ENCODE assay signal across 7 mouse cellular contexts in the genomic region with DNA sequence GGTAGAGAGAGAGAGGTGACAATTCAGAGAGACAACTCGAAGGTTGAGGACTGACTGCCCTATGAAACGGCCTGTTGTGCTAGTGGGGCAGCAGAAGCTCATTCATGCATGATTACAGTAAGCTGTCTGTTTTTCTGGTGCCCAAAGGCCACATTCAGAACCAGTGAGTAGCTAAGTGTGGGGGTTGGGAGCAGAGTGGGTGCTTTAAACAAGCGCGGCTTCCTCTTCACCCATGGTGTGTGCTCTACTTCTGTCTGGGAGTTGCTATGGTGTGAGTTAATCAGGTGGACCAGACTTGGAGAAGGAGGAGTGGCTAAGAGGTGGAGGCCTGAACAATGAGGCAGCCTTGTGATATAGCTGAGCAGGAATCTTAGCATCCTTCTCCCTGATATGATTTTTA. TPM values are rescaled to one million over a fixed set of nuclear protein-coding genes. Genes with fewer than 3 reads are reported as not detected.
DNase-seq lines count a peak whose midpoint lies in the region; ATAC-seq and TF ChIP-seq lines count a peak whose summit lies in the region.

No protein-coding gene starts in this region.

- no peak for DNase-seq in spleen, adult 2 months (ENCODE audit: low read depth in 1 of 2, low spot score in 2 of 2)
- DNase-seq in spleen, postnatal 14 days (ENCODE audit: low spot score in 2 of 2), result no peak
- DNase-seq in forebrain, embryonic 10.5 days (ENCODE audit: extremely low spot score, low spot score), result no peak
- peak; percentile 47 to 54 for DNase-seq in layer of hippocampus, postnatal 10 days (ENCODE audit: low spot score in 2 of 2)
- peak; percentile 13 for DNase-seq in midbrain, embryonic 10.5 days (ENCODE audit: low spot score)
- no peak for DNase-seq in stomach, postnatal 0 days (ENCODE audit: low spot score)
- no peak for DNase-seq in MN1 (ENCODE audit: low spot score)

- H3K9me3 ChIP-seq in forebrain, embryonic 10.5 days, result no peaks in the 10 kb centered on the region
- H3K9me3 ChIP-seq in midbrain, embryonic 10.5 days (replicated peaks), result no peaks in the 10 kb centered on the region
- no peaks in the 10 kb centered on the region for H3K9me3 ChIP-seq in stomach, postnatal 0 days (ENCODE audit: control insufficient read depth, low read length)

- no peak for ATAC-seq in stomach, postnatal 0 days (ENCODE audit: low FRiP score, low TSS enrichment)

- H3K27me3 ChIP-seq in spleen, adult 2 months (ENCODE audit: control insufficient read depth, insufficient read depth, low read length), result no peaks in the 10 kb centered on the region
- peaks cover 48% of the 10 kb centered on the region for H3K27me3 ChIP-seq in forebrain, embryonic 10.5 days (ENCODE audit: poor library complexity, severe bottlenecking)
- H3K27me3 ChIP-seq in midbrain, embryonic 10.5 days (ENCODE audit: low read depth, poor library complexity, severe bottlenecking), result peaks cover 39% of the 10 kb centered on the region
- no peaks in the 10 kb centered on the region for H3K27me3 ChIP-seq in stomach, postnatal 0 days (ENCODE audit: control insufficient read depth, insufficient read depth, low read length)

- H3K4me1 ChIP-seq in spleen, adult 2 months (ENCODE audit: control insufficient read depth, insufficient read depth, insufficient read length), result peaks cover 4% of the 10 kb centered on the region; the same call in 1 of the 2 replicates
- H3K4me1 ChIP-seq in forebrain, embryonic 10.5 days, result peaks cover 69% of the 10 kb centered on the region
- peaks cover 60% of the 10 kb centered on the region for H3K4me1 ChIP-seq in midbrain, embryonic 10.5 days
- no peaks in the 10 kb centered on the region for H3K4me1 ChIP-seq in stomach, postnatal 0 days (replicated peaks; ENCODE audit: control insufficient read depth, insufficient read depth)

- H3K9ac ChIP-seq in stomach, postnatal 0 days (ENCODE audit: low read length), result peak overlapping the region; percentile 54; the same call in 1 of the 2 replicates

- H3K36me3 ChIP-seq in spleen, adult 2 months (ENCODE audit: control insufficient read depth, insufficient read depth, low read length), result no peaks in the 10 kb centered on the region
- H3K36me3 ChIP-seq in forebrain, embryonic 10.5 days (replicated peaks), result no peaks in the 10 kb centered on the region
- H3K36me3 ChIP-seq in midbrain, embryonic 10.5 days, result no peaks in the 10 kb centered on the region
- no peaks in the 10 kb centered on the region for H3K36me3 ChIP-seq in stomach, postnatal 0 days (ENCODE audit: control insufficient read depth, insufficient read depth, low read length)

- no peak overlapping the region for H3K27ac ChIP-seq in spleen, adult 2 months (ENCODE audit: insufficient read depth, low read length)
- peak overlapping the region; percentile 71 for H3K27ac ChIP-seq in forebrain, embryonic 10.5 days
- peak overlapping the region; percentile 84 for H3K27ac ChIP-seq in midbrain, embryonic 10.5 days (replicated peaks)
- no peak overlapping the region for H3K27ac ChIP-seq in stomach, postnatal 0 days (replicated peaks)

- no peak for TF ChIP-seq POLR2A in spleen, adult 2 months (IDR thresholded peaks at IDR 0.05; ENCODE audit: low read depth, low read length)

- no peak for TF ChIP-seq EP300 in stomach, postnatal 0 days (optimal IDR thresholded peaks at IDR 0.05)

- 24% methylated on average over 4 of the region's 4 CpGs for WGBS in spleen, adult 2 months
- 43% methylated on average over 4 of the region's 4 CpGs for WGBS in forebrain, embryonic 10.5 days
- 44% methylated on average over 4 of the region's 4 CpGs for WGBS in midbrain, embryonic 10.5 days
- WGBS in stomach, postnatal 0 days, result 55% methylated on average over 4 of the region's 4 CpGs

- TF ChIP-seq CTCF in spleen, adult 2 months (IDR thresholded peaks at IDR 0.05; ENCODE audit: extremely low read depth, insufficient read depth, insufficient read length, insufficient replicate concordance), result no peak
- TF ChIP-seq CTCF in stomach, postnatal 0 days (IDR thresholded peaks at IDR 0.05; ENCODE audit: low read depth), result no peak

- H3K4me3 ChIP-seq in spleen, adult 2 months (ENCODE audit: extremely low read depth, insufficient read depth, insufficient read length), result peak overlapping the region; percentile 85
- H3K4me3 ChIP-seq in forebrain, embryonic 10.5 days, result peak overlapping the region; percentile 70
- H3K4me3 ChIP-seq in midbrain, embryonic 10.5 days, result peak overlapping the region; percentile 71
- peak overlapping the region; percentile 73 for H3K4me3 ChIP-seq in stomach, postnatal 0 days (ENCODE audit: low read depth, low read length)

- H3K4me2 ChIP-seq in stomach, postnatal 0 days (replicated peaks; ENCODE audit: low read depth), result peak overlapping the region; percentile 67

RNA-seq across cellular contexts. Expression of a gene that starts 2.2 kb away (rescaled TPM):
- 4.5 and 5.5 TPM in 2 replicates for polyA plus RNA-seq in spleen, adult 2 months (2012; rRNA removed)
- polyA plus RNA-seq in forebrain, embryonic 10.5 days (2016; fragmentation: Nextera tagmentation; extraction: Ambion mirVana), result 8.5 and 9.6 TPM in 2 replicates
- total RNA-seq in layer of hippocampus, postnatal 10 days (2021), result 100 to 1,000 TPM; 209 to 232 TPM
- 6.6 and 11.4 TPM in 2 replicates for polyA plus RNA-seq in midbrain, embryonic 10.5 days (2016; fragmentation: Nextera tagmentation; extraction: Ambion mirVana)
- polyA plus RNA-seq in stomach, postnatal 0 days (2015; fragmentation: Nextera tagmentation; extraction: Ambion mirVana), result 4.6 and 5.3 TPM in 2 replicates

Comparison
In these comparisons a context has a peak if more than half of its experiments do, and no peak if none do; other contexts are left out.
1. DNase-seq: peak in layer of hippocampus, postnatal 10 days (2 of 2) and midbrain, embryonic 10.5 days (single experiment); none in spleen, adult 2 months (0 of 2), spleen, postnatal 14 days (0 of 2), forebrain, embryonic 10.5 days (single experiment), stomach, postnatal 0 days (single experiment) and MN1 (single experiment).
2. H3K27ac ChIP-seq: peak in forebrain, embryonic 10.5 days (single experiment) and midbrain, embryonic 10.5 days (single experiment); none in spleen, adult 2 months (single experiment) and stomach, postnatal 0 days (single experiment).
3. Peak in every context shown above with its lines, with median percentiles within 50 percentile points of each other: H3K4me3 ChIP-seq.